Mouse (Mus musculus) Muller cell, postnatal 12 days (primary cell): Measurements from ENCODE around the gene Ptpn21.

Source experiments
- DNase-seq: peaks from one replicate; pipeline ENCODE4 v3.0.0-alpha.2; 2015; ENCODE audit errors: inconsistent ontology term

Ptpn21 gene

GRCm38 (mm10) chr12:98662617-98663016, 74.6 kb downstream of the Ptpn21 start:
- no peak for DNase-seq

DNA sequence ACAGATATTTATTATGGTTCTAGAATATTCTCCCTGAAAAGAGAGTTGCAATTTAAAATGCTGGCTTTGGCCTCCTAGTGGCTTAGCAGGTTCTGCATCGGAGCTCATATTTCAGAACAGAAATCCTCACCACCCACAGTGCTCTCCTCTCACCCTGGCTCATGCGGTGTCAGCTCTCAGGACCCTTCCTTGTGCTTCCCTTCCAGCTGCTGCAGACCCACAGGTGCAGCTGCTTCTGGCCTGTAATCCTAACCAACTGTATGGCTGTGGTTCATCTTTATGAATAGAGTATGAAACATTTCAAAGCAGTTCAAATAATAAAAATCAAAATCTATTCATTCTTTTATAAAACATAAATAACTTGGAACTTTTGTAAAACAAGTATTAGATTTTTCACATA, 80.3 kb downstream of the Ptpn21 start:
- DNase-seq = no peak

GRCm38 (mm10) chr12:98644852-98645251, 92.4 kb downstream of the Ptpn21 start:
- no peak for DNase-seq

DNA sequence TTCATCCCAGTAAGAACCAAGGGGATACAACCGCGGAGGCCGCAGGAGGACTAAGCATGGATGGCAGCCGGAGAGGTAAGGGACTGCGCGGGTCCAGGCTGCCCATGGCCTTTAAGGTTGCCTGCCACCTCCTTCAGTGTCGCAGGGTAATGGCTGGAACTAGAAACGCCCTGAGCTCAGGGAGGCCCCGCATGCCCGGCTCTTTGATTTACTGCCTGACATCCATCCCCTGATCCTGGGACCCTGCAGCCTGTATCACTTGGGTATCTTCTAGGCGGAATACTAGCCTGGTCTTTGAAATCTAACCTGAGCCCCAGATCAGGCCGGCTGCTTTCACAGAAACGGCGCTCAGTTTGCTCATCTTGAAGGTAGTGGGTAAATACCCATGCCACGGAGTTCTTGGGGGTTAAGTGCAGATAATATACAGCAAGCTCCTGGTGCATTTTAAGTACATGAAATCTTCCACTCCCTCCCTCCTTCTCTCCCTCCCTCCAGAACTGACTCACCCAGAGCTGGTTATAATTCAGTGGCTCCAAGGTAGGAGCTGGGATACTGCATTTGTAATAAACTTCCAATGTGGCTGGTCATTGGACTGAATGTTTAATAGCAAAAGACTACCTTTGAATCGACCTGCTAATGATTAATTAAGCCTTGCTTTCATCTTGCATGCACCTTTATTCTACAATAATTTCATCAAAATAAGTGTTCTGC, 108.8 kb downstream of the Ptpn21 start:
- no peak for DNase-seq

DNA sequence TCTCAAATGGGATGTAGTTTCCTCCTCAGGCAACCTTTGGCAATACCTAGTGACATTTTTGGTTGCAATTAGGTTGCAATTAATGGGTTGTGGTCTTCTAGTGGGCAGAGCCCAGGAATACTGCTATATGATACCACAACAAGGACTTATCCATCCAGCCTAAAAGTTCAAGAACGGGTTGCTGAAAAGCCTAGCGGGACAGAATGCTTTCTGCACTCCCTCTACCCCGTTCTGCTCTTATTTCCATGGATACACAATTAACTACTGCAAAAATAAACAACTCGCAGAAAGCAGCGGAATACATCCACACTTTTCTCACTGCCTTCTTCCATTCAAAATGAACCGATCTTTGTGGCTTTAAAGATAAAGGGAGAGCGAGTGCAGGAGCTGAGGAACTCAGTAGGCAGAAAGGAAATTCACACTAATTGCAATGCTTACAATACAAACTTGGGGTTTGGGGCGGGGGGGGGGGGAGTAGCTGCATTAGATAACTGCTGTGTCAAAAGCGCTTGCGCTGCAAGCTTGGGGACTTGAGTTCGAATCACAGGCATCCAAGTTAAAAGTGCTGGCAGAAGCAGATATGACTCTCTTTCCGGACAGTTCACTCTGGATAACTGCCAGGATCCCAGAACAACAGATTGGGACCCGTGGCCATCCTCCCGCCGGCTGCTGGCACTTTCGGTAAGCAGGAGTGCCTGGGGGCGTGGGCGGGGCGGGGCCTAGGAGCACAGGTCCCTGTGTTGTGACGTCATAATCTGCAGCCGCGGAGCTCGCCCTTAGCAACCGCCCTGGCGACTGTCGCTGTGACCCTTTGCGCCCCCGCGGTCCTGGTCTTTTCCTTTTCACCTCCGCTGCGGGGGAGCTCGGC, 109.6 kb downstream of the Ptpn21 start, which contains the start of gene Spata7:
Gene Spata7, plus strand, starts transcription at position 766 of the 868 bp plus-strand sequence.
- DNase-seq = peak; percentile 93
